Mouse (Mus musculus) liver, embryonic 14.5 days (tissue): ENCODE results near the gene Fgfr2.

Source experiments
- CTCF ChIP-seq: IDR thresholded peaks from 2 replicates; pipeline ENCODE4 v1.5.1; 2016; ENCODE audit warnings: antibody characterized with exemption, low read depth, control low read depth
- EP300 ChIP-seq: IDR thresholded peaks from 2 replicates; pipeline ENCODE4 v1.6.1; 2016; ENCODE audit warnings: antibody characterized with exemption, low read depth

DNA sequence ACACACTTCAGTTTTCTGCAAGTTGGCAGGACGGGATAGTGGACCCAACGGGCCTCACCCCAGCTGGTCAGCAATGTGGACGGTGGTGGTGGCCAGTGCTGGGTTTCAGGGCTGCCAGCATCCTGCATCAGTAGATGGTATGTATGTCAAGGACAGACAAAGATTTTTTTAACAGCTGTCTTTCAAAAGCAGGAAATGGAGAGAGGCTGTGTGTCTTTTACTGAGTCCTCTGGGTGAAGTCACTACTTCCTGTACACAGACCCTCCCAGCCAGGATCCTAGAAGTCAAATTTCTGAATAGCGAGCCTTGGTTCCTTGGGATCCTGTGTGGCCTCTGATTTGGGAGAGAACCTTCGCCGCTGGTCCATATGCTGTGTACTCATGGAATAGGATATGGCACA lies 2832.0 kb downstream of the Fgfr2 start:
- TF ChIP-seq CTCF, result no peak
- no peak for TF ChIP-seq EP300
